Mouse (Mus musculus): ENCODE measurements around the gene Lipa.

The Lipa gene

DNA sequence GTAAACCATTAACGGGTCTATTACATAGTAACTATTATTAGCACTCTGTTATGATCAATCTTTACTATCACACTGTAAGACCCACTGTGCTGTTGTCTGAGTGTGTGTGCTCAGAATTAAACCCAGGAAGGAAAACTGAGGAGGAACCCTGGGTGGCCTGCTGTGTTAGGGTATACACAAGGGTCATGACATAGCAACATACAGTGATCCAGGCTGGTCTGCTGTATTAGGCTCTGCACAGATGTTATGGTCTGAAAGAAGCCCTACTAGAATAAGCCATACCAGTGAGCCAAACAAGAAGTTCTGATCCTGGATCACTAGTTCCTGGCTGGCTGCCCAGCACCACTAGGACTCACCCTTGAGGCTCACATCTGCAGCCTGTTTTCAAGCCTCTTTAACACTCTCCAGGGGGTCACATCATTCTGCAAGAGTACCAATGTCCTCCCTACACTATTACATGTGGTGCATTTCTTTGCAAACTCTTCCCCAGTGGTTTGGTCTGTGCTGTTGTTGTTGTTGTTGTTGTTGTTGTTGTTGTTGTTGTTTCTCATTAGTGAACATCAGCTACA is 65.7 kb downstream of the Lipa start:
- no peak for DNase-seq

DNA sequence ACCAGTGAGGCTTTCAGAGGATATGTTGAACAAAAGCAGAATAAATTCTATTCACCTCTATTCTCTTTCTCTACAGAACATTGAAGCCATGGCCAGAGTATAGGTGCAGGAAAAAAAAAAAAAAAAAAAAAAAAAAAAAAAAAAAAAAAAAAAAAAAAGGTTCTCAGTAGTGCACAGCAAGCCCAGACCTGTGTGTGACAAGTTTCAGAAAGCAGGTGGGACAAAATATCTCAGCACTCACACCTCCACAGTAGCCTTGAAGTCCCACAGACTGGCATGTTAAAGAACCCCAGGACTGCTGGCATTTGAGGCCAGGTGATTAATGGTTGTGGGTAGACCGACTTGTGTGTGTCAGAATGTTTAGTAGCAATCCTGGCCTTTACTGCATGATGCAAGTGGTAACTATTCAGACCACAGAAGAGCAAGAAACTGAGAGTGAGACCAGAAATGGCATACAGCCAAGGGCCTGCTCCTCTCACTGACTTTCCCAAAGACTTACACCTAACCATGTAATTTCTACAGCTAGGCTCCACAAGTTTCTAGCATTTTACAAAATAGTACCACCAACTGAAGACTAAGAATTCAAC is 76.4 kb downstream of the Lipa start:
- DNase-seq, result no peak

DNA sequence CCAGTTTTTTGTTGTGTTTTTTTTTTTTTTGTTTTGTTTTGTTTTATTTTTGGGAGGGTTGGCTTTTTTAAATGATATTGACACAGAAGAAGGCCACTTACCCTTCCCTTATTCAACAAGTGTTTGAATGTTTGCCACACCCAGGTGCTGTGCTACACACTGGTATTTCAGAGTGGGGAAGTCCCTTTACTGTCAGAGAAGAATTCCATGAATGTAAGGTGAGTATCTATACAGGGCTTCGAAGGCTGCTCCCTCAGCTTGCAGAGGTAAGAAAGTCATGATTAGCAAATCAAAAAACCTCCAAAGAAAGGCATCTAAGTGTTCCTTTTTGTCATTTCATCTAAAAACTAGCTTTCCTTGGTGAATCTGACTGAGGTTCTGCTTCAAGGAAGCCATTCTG is 78.4 kb downstream of the Lipa start:
- DNase-seq, result no peak

DNA sequence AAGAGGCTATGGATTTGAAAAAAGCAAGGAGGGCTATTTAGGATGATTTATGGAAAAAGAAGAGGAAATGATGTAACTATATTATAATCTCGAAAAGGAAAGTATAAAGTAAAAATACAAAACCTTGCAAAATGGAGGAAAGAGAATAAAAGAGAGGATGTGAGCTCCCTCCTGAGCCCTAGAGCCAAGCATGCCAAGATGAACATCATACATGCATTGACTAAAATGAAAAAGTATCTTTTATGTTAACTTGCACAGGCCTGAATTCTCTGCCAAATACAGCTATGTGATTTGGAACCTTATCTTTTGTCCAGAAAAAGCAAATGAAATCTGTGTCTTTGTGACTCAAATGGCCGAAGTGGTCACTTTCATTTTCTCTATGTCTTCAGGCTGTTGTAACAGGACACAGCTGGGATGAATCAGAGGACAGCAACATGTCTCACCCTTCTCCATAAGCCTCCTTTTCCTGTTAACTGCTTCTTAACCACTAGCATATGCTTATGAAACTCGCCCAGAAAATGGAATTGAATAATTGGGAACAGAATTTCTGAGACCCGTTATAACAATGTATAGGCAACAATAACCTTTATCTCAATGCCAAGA is 81.8 kb downstream of the Lipa start:
- peak; percentile 65 for DNase-seq

DNA sequence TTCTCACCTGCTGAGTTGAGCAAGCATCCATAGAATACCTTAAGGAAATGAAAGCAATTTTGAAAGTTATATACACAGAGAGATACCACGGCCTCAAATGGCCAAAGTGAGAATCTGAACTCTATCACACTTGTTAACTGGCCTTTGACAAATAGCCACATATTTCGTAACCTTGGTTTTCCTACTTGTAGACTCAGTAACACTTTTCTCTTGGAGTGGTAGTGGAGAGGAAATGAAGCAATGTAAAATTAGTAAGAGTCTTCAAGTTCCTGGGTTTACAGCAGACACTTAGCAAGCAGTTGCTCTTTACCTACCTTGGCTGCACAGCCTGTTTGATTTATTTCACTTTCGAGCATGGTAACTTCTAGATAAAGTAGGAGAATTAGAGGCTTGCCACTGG is 82.5 kb downstream of the Lipa start:
- DNase-seq, result peak; percentile 57

Data from lung, postnatal 36 days (tissue).